Mouse (Mus musculus) neural tube, embryonic 14.5 days (tissue): Measurements from ENCODE around the gene Srp68. TPM values are rescaled to one million over a fixed set of nuclear protein-coding genes. Genes with fewer than 3 reads are reported as not detected.

Experiments used
- ATAC-seq: fragments of 200-750 bp; cut with Nextera tagmentation; 2 replicates; pipeline ENCODE4 v1.8.0; 2017; ENCODE audit warnings: low read depth, mild to moderate bottlenecking, moderate TSS enrichment, moderate library complexity
- H3K27ac ChIP-seq: fragments of 300-500 bp; sonication (generic); 2 replicates; pipeline ENCODE4 v1.5.1; 2014; ENCODE audit warnings: low read depth, mild to moderate bottlenecking, control low read depth, low read length, moderate library complexity, mixed read lengths
- H3K27me3 ChIP-seq: fragments of 300-500 bp; sonication (generic); 2 replicates; pipeline ENCODE4 v1.6.1; 2014; ENCODE audit warnings: low read length; ENCODE audit not compliant: control insufficient read depth, insufficient read depth
- H3K36me3 ChIP-seq: fragments of 300-500 bp; sonication (generic); 2 replicates; pipeline ENCODE4 v1.6.1; 2014; ENCODE audit warnings: low read length, mixed read lengths; ENCODE audit not compliant: control insufficient read depth, insufficient read depth
- H3K4me1 ChIP-seq: fragments of 300-500 bp; sonication (generic); 2 replicates; pipeline ENCODE4 v1.6.1; 2014; ENCODE audit warnings: low read length; ENCODE audit not compliant: control insufficient read depth, insufficient read depth
- H3K4me2 ChIP-seq: fragments of 300-500 bp; sonication (generic); 2 replicates; pipeline ENCODE4 v1.6.1; 2014; ENCODE audit warnings: mild to moderate bottlenecking, low read depth, low read length, control low read depth
- H3K4me3 ChIP-seq: fragments of 300-500 bp; sonication (generic); 2 replicates; pipeline ENCODE4 v1.5.1; 2014; ENCODE audit warnings: low read depth, low read length, control low read depth, mixed read lengths
- H3K9ac ChIP-seq: fragments of 300-500 bp; sonication (generic); replicated peaks from 2 replicates; pipeline ENCODE4 v1.6.1; 2014; ENCODE audit warnings: low read depth, mild to moderate bottlenecking, control low read depth, low read length, mixed read lengths
- H3K9me3 ChIP-seq: fragments of 300-500 bp; sonication (generic); 2 replicates; pipeline ENCODE4 v1.6.1; 2016; ENCODE audit warnings: low read length; ENCODE audit not compliant: control insufficient read depth
- WGBS: fragments of 180-500 bp; shearing (Covaris S2); extraction: QIAGEN DNeasy Blood & Tissue Kit; methylation state at CpG from one replicate; pipeline ENCODE4 v1.1.7; 2014; 5-methylcytosine and 5-hydroxymethylcytosine counted together
- polyA plus RNA-seq: library from polyadenylated mRNA; unstranded; fragments of >200 nt; fragmentation: Nextera tagmentation; extraction: Ambion mirVana; gene quantifications from 2 replicates; pipeline ENCODE4 v1.2.1, GENCODE M21; 2014

Gene Srp68
- polyA plus RNA-seq = 52.0 and 57.2 TPM in 2 replicates

DNA sequence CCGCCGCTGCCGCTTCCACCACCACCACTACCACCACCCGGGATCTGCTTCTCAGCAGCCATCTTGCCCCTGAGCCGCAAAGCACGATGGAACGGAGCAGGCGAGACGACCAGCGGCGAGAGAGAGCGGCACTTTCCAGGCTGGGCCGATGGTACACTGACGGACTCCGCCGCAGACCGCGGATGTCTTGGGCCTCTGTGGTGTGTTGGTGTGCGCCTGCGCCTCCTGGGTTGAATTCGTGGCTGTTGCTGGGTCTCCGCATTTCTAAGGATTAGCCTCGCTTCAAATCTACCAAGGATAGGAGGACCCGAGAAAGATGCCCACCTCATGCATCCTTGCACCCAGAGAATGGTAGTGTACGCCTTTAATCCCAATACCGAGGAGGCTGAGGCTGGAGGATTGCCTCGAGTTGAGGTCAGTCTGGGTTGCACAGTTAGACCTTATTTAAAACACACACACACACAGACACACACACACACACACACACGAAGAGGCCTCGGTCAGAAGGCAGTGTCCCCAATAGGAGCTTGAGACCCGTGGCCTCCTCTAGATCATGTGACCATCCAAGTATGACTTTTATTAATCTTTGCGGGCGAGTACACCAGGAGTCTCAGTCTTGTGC, at the start of gene Srp68:
TSS of gene Srp68 (minus strand) at position 173 of the 622 bp plus-strand sequence.
- ATAC-seq = peak; percentile 99
- no peaks in the 10 kb centered on the region for H3K27me3 ChIP-seq
- H3K4me2 ChIP-seq = peak within 1 kb of the TSS; percentile 70
- H3K36me3 ChIP-seq = peaks cover 14% of the 10 kb centered on the region; the same call in 1 of the 2 replicates
- H3K4me3 ChIP-seq = peak within 1 kb of the TSS; percentile 97
- no peaks in the 10 kb centered on the region for H3K9me3 ChIP-seq
- WGBS = 3% methylated on average over 32 of the region's 32 CpGs
- peak within 1 kb of the TSS; percentile 93 for H3K27ac ChIP-seq
- H3K4me1 ChIP-seq = peaks cover 11% of the 10 kb centered on the region
- peak within 1 kb of the TSS; percentile 82 for H3K9ac ChIP-seq

DNA sequence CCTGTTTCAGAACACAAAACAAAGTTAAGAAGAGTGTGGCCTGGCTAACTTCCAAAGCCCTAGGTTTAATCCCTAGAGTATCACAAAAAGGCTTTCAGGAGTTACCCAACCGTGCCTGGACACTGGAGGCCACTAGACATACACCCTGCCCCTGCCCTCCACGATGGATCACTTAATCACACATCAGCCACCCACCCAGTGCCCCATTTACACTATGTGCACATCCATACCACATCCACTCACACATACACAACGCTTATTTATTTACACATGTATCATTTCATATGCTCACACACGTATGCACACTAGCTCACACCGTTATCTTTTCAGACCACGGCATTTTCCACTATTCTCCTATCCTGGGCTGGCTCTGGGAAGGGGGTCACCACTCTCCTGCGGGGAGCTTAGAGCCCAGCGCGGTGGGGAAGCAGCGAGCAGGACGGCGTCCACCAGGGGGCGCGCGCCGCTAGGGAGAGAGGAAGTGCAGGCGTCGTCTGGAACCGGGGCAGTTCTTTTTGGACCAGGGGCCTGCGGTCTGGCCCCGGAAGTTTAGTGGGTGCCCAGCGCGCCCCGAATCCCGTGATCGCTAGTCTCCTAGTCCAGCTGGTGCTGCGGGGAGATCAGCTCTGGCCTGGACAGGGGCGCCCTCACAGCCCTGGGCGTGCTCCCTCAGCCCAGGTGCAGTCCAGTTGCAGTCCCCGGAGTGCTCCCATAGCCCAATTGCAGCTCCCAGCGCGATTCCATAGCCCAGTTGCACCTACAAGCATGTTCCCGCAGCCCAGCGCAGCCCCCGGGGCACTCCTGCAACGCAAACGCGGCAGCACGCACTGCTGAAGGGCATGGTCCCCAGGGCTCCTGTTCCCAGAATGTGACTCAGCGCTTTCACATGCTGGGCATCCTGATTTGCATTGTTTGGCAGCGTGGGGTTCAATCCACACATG, 45.0 kb upstream of the Srp68 start:
- 2% methylated on average over 41 of the region's 41 CpGs for WGBS

DNA sequence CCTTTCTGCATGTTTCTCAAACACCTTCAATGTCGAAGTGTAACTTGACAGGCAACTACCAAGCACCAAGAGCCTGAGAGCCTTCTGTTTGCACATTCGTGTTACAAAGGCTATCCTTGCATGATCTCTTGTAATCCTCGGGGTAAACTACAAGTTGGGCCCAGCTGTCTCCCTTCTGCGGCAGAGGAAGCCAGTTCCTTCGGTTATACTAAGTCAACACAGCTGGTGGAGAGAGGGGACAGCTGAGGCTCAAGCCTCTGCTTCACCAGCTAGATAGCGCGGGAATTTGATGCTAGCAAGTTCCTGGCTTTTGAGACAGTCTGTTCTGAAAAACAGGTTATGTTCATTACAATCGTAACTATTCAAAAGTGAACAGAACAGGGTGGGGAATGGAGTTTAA, 38.3 kb upstream of the Srp68 start:
- Histone ChIP-seq H3K27me3 (no peaks in the 10 kb centered on the region), H3K9ac (no peak overlapping the region), H3K27ac (no peak overlapping the region), H3K36me3 (no peaks in the 10 kb centered on the region), H3K4me1 (no peaks in the 10 kb centered on the region), H3K4me3 (no peak overlapping the region), H3K4me2 (no peak overlapping the region), H3K9me3 (no peaks in the 10 kb centered on the region)
- WGBS = 62% methylated on average over 8 of the region's 8 CpGs
- ATAC-seq = no peak

More for the DNA sequence above, 45.0 kb upstream of the Srp68 start:
- peak overlapping the region; percentile 91 for H3K4me2 ChIP-seq
- peak overlapping the region; percentile 32 for H3K4me3 ChIP-seq
- peak overlapping the region; percentile 54 for H3K9ac ChIP-seq
- ATAC-seq = peak; percentile 80
- H3K36me3 ChIP-seq = no peaks in the 10 kb centered on the region
- H3K4me1 ChIP-seq = peaks cover 5% of the 10 kb centered on the region; the same call in 1 of the 2 replicates
- H3K27ac ChIP-seq = no peak overlapping the region
- no peaks in the 10 kb centered on the region for H3K27me3 ChIP-seq
- H3K9me3 ChIP-seq = no peaks in the 10 kb centered on the region

DNA sequence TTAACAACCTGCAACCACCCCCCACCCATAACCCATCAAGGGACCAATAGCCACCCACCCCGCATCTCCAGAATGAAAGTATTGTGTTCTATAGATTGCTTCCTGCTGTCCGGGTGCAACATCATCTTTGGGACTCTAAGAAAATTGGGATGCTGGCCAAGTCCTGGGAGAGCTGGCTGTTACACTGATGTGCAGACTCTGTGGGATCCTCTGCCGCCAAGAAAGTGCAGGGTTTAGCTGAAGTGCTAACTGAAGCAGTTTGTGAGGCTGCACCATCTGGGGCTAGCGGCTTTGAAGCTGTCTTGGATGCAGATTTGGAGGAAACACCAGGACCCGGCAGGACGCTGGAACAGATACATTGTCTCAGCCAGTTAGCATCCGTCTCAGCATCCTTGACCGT, 37.2 kb upstream of the Srp68 start:
- no peaks in the 10 kb centered on the region for H3K27me3 ChIP-seq
- WGBS = 34% methylated on average over 8 of the region's 8 CpGs

DNA sequence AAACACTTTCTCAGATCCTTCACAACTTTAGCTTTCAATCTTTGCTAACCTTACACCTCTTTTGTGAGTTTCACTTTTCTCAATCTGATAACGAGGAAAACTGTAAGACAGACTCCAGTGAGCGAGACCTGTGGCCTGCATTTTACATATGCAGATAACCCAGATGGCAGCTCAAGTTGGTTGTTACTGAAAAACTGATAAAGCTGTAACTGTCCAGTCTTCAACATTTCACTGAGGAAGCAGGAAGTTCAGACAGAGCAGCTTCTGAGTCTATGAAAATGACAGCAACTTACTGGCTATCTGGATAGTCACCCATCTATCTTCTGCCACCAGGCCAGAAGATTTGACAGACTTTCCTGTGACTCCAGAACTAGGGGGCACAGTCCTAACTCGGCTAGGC, 35.6 kb upstream of the Srp68 start:
- Histone ChIP-seq H3K4me2 (no peak overlapping the region), H3K9me3 (no peaks in the 10 kb centered on the region), H3K36me3 (0 out of 2 replicates have a peak, but pooled peaks cover 3% of the 10 kb centered on the region), H3K27me3 (no peaks in the 10 kb centered on the region), H3K27ac (no peak overlapping the region), H3K4me1 (peaks cover 5% of the 10 kb centered on the region), H3K4me3 (no peak overlapping the region), H3K9ac (no peak overlapping the region)
- WGBS = 80% methylated on average over 3 of the region's 3 CpGs
- no peak for ATAC-seq

More for the DNA sequence above, 37.2 kb upstream of the Srp68 start:
- Histone ChIP-seq H3K4me3 (no peak overlapping the region), H3K4me2 (no peak overlapping the region), H3K36me3 (no peaks in the 10 kb centered on the region), H3K9ac (no peak overlapping the region), H3K9me3 (no peaks in the 10 kb centered on the region), H3K27ac (peak overlapping the region; percentile 25; the same call in 1 of the 2 replicates), H3K4me1 (no peaks in the 10 kb centered on the region)
- ATAC-seq = no peak

DNA sequence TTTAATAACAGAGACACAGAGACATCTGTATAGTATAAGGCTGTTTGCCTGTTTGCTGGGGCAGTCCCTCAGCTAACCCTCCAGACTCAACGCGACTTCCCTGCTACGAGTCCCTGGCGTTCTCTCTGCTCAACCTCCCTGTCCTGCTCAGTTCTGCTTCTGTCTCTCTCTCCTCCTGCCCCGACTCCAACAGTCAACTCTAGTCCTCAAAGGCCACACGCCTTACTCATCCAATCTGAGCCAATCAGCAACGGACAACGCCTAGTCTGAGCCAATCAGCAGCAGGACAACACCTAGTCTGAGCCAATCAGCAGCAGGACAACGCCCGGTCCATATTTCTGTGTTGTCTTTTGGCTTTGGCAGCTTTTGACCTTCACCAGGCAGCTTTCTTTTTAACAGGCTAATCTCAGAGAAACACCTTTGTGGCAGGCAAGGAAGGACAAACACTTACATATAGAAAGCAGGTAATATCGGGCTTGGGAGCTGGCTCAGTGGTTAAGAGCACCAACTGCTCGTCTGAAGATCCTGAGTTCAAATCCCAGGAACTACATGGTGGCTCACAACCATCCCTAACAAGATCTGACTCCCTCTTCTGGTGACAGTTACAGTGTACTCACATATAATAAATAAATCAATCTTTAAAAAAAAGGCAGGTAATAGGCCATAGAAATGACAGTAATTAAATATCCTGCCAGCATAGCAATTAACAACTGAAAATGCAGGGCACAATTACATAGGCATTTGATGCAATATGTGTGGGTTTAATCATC, 33.9 kb upstream of the Srp68 start:
- peaks cover 5% of the 10 kb centered on the region for H3K4me1 ChIP-seq
- WGBS = 92% methylated on average over 12 of the region's 12 CpGs
- no peak for ATAC-seq
- H3K27me3 ChIP-seq = no peaks in the 10 kb centered on the region
- no peak overlapping the region for H3K4me3 ChIP-seq
- no peaks in the 10 kb centered on the region for H3K9me3 ChIP-seq
- H3K4me2 ChIP-seq = no peak overlapping the region
- H3K36me3 ChIP-seq = peaks cover 12% of the 10 kb centered on the region
- H3K9ac ChIP-seq = no peak overlapping the region
- no peak overlapping the region for H3K27ac ChIP-seq

DNA sequence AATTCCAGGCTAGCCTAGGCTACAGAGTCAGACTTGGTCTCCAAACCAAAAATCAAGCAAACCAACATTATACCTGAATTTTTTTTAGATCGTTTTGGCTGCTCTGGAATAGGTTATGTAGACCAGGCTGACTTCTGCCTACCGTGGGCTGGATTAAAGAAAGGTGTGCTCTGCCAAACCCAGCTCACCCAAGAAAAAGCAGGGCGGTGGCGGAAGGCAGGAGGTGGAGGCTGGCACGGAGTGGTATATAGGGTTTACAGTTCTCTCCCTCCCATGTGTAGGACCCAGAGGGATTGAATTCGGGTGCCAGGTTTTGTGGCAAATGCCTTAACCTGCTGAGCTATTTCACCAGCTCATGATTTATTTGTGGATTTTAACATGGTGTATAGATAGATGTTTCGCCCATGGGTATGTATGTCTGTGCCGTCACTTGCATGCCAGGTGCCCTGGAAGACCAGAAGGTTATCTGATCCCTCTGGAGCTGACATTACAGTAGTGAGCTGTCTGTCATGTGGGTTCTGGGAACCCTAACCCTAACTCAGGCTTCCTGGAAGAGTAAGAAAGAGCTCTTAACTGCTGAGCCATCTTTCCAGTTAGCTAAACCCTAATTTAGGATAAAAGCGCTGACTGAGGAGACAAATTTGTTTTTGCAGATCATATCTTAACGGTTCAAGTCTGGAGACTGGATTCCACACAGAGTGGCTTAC, 33.2 kb upstream of the Srp68 start, which contains the start of gene Exoc7:
TSS of gene Exoc7 (minus strand) at position 215 of the 707 bp plus-strand sequence.
- H3K4me1 ChIP-seq = peaks cover 5% of the 10 kb centered on the region
- H3K4me2 ChIP-seq = peak within 1 kb of the TSS; percentile 85
- WGBS = 87% methylated on average over 10 of the region's 10 CpGs
- peak within 1 kb of the TSS; percentile 53 for H3K9ac ChIP-seq
- H3K27me3 ChIP-seq = no peaks in the 10 kb centered on the region
- peak within 1 kb of the TSS; percentile 28; the same call in 1 of the 2 replicates for H3K27ac ChIP-seq
- peaks cover 18% of the 10 kb centered on the region for H3K36me3 ChIP-seq
- peak within 1 kb of the TSS; percentile 49 for H3K4me3 ChIP-seq
- no peaks in the 10 kb centered on the region for H3K9me3 ChIP-seq
- peak; percentile 29 for ATAC-seq
